8 mouse cellular contexts compared by ENCODE assay signal in the genomic region with DNA sequence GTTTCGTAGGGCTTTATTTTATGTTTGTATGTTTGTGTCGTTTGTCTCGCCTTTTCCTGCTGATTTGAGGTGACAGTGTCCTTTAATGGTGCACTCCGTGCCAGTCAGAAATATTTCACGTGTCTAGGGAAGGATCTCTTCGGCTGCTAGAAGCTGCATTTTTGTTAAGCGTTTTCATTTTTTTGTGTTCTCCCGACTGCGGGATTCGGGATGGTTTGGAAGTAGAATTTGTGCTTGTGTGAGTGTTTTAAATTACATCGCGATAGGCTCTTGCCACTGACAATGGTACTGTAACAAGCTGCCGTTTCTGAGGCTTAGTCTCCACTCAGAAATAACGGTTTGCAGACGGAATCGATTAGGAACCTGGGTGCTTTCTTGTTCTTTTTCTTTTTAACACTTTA. TPM values are rescaled to one million over a fixed set of nuclear protein-coding genes. Genes with fewer than 3 reads are reported as not detected.
A peak's percentile ranks its signal among the peaks of the same experiment; 100 is the strongest.
DNase-seq lines count a peak whose midpoint lies in the region; ATAC-seq and TF ChIP-seq lines count a peak whose summit lies in the region.

No protein-coding gene starts in this region.

- H3K9me3 ChIP-seq in MEL (replicated peaks; ENCODE audit: insufficient read depth, low read length): no peaks in the 10 kb centered on the region
- no peaks in the 10 kb centered on the region for H3K9me3 ChIP-seq in erythroblast, embryonic 14.5 days (ENCODE audit: control insufficient read depth, low read length)
- H3K9me3 ChIP-seq in limb, embryonic 13.5 days: no peaks in the 10 kb centered on the region

- ATAC-seq in limb, embryonic 13.5 days (ENCODE audit: low FRiP score, low read depth): no peak

- H3K27ac ChIP-seq in kidney, adult 2 months (ENCODE audit: insufficient read depth, low read depth, low read length): no peak overlapping the region
- H3K27ac ChIP-seq in MEL (ENCODE audit: control insufficient read depth, low read depth, low read length): no peak overlapping the region
- H3K27ac ChIP-seq in limb, embryonic 13.5 days: peak overlapping the region; percentile 69; the same call in 1 of the 2 replicates
- peak overlapping the region; percentile 76 for H3K27ac ChIP-seq in small intestine, adult 2 months (ENCODE audit: insufficient read depth, low read depth, low read length)

- TF ChIP-seq POLR2A in kidney, adult 2 months (IDR thresholded peaks at IDR 0.05; ENCODE audit: low read depth, low read length): no peak
- no peak for TF ChIP-seq POLR2A in MEL (IDR thresholded peaks at IDR 0.05; ENCODE audit: control insufficient read depth in 1 of 2, insufficient read depth in 1 of 2, low read depth in 1 of 2, low read length in 2 of 2, poor library complexity in 1 of 2)
- no peak for TF ChIP-seq POLR2A in small intestine, adult 2 months (IDR thresholded peaks at IDR 0.05; ENCODE audit: low read depth, low read length)

- TF ChIP-seq EP300 in MEL (IDR thresholded peaks at IDR 0.05; ENCODE audit: low read depth in 1 of 2, low read length in 2 of 2): no peak

- WGBS in kidney, adult 2 months: 1% methylated on average over 16 of the region's 16 CpGs
- WGBS in limb, embryonic 13.5 days: under 1% methylated on average over 16 of the region's 16 CpGs
- WGBS in small intestine, adult 2 months: under 1% methylated on average over 16 of the region's 16 CpGs

- peak overlapping the region; percentile 61; the same call in 1 of the 2 replicates for H3K4me3 ChIP-seq in kidney, adult 2 months (ENCODE audit: insufficient read depth, low read depth, low read length)
- H3K4me3 ChIP-seq in MEL (ENCODE audit: control insufficient read depth in 1 of 2, insufficient read depth in 1 of 2, low read depth in 2 of 2, low read length in 2 of 2): peak overlapping the region; percentile 70 to 80
- peak overlapping the region; percentile 68 for H3K4me3 ChIP-seq in erythroblast, embryonic 14.5 days (replicated peaks)
- H3K4me3 ChIP-seq in limb, embryonic 13.5 days: peak overlapping the region; percentile 68
- H3K4me3 ChIP-seq in small intestine, adult 2 months (ENCODE audit: low read depth, low read length): no peak overlapping the region

- H3K27me3 ChIP-seq in kidney, adult 2 months (replicated peaks; ENCODE audit: control insufficient read depth, insufficient read depth, low read length): no peaks in the 10 kb centered on the region
- H3K27me3 ChIP-seq in MEL (ENCODE audit: control insufficient read depth in 1 of 2, insufficient read depth in 2 of 2, low read length in 2 of 2): no peaks in the 10 kb centered on the region
- peaks cover 11% of the 10 kb centered on the region for H3K27me3 ChIP-seq in erythroblast, embryonic 14.5 days (ENCODE audit: control insufficient read depth)
- H3K27me3 ChIP-seq in limb, embryonic 13.5 days: no peaks in the 10 kb centered on the region
- H3K27me3 ChIP-seq in small intestine, adult 2 months (ENCODE audit: control insufficient read depth, insufficient read depth, low read length): no peaks in the 10 kb centered on the region

- H3K36me3 ChIP-seq in kidney, adult 2 months (ENCODE audit: control insufficient read depth, insufficient read depth, low read length): peaks cover 4% of the 10 kb centered on the region
- H3K36me3 ChIP-seq in MEL (ENCODE audit: control insufficient read depth in 1 of 2, insufficient read depth in 2 of 2, low read length in 2 of 2): peaks cover 2 to 26% of the 10 kb centered on the region in 2 experiments
- H3K36me3 ChIP-seq in erythroblast, embryonic 14.5 days (ENCODE audit: control insufficient read depth): peaks cover 35% of the 10 kb centered on the region
- peaks cover 12% of the 10 kb centered on the region for H3K36me3 ChIP-seq in limb, embryonic 13.5 days
- H3K36me3 ChIP-seq in small intestine, adult 2 months (ENCODE audit: control insufficient read depth, insufficient read depth, low read length): peaks cover 5% of the 10 kb centered on the region

- DNase-seq in kidney, adult 2 months: no peak
- no peak for DNase-seq in kidney, adult 9 months
- DNase-seq in MEL (ENCODE audit: low read depth, low spot score): peak; percentile 47
- no peak for DNase-seq in ovary, postnatal 14 days (ENCODE audit: low spot score)
- no peak for DNase-seq in gastrocnemius, adult 18-20 months (ENCODE audit: low spot score)

- peak overlapping the region; percentile 60 for H3K9ac ChIP-seq in MEL (ENCODE audit: control insufficient read depth, low read depth, low read length, poor library complexity, severe bottlenecking)
- H3K9ac ChIP-seq in limb, embryonic 13.5 days: peak overlapping the region; percentile 69

- peaks cover 16% of the 10 kb centered on the region for H3K79me2 ChIP-seq in MEL (ENCODE audit: control insufficient read depth, insufficient read depth, low read length, poor library complexity)

- H3K4me2 ChIP-seq in limb, embryonic 13.5 days (replicated peaks): peak overlapping the region; percentile 82

- peaks cover 5% of the 10 kb centered on the region; the same call in 1 of the 2 replicates for H3K4me1 ChIP-seq in kidney, adult 2 months (ENCODE audit: control insufficient read depth, insufficient read depth, low read length)
- peaks cover 2 to 14% of the 10 kb centered on the region in 2 experiments; a peak in 3 of 4 replicates for H3K4me1 ChIP-seq in MEL (ENCODE audit: control insufficient read depth in 1 of 2, insufficient read depth in 2 of 2, low read length in 2 of 2)
- H3K4me1 ChIP-seq in erythroblast, embryonic 14.5 days (ENCODE audit: control insufficient read depth): peaks cover 51% of the 10 kb centered on the region
- H3K4me1 ChIP-seq in limb, embryonic 13.5 days: peaks cover 37% of the 10 kb centered on the region
- H3K4me1 ChIP-seq in small intestine, adult 2 months (ENCODE audit: control insufficient read depth, insufficient read depth, insufficient read length, low read length): peaks cover 5% of the 10 kb centered on the region; the same call in 1 of the 2 replicates

- TF ChIP-seq CTCF in kidney, adult 2 months (conservative IDR thresholded peaks at IDR 0.05; ENCODE audit: insufficient read depth, insufficient read length, low read depth, low read length): no peak
- no peak for TF ChIP-seq CTCF in MEL (IDR thresholded peaks at IDR 0.05 in 2 of 3, conservative IDR thresholded peaks at IDR 0.05 in 1 of 3; ENCODE audit: control insufficient read depth in 1 of 3, insufficient read depth in 1 of 3, low read depth in 2 of 3, low read length in 3 of 3, poor library complexity in 1 of 3, severe bottlenecking in 1 of 3)
- no peak for TF ChIP-seq CTCF in small intestine, adult 2 months (IDR thresholded peaks at IDR 0.05; ENCODE audit: extremely low read depth, insufficient read length, insufficient replicate concordance, low read depth, low read length)

- no peak for TF ChIP-seq RAD21 in MEL (IDR thresholded peaks at IDR 0.05; ENCODE audit: low read depth, low read length)

TF ChIP-seq in MEL, 35 proteins besides CTCF, POLR2A, EP300 and RAD21:
- TF ChIP-seq MXI1 (IDR thresholded peaks at IDR 0.05; ENCODE audit: low read depth, low read length): peak; percentile 42; the same call in 1 of the 2 replicates
- TF ChIP-seq BHLHE40 (IDR thresholded peaks at IDR 0.05; ENCODE audit: borderline replicate concordance, low read depth, low read length): no peak
- TF ChIP-seq SMC3 (IDR thresholded peaks at IDR 0.05; ENCODE audit: low read depth, low read length): no peak
- peak; percentile 31; the same call in 1 of the 2 replicates for TF ChIP-seq SIN3A (IDR thresholded peaks at IDR 0.05; ENCODE audit: low read length)
TF ChIP-seq in MEL: peak in this region for 2.

RNA-seq across cellular contexts. Expression of gene Rab30, which starts 0.9 kb away (rescaled TPM):
- 1.0 and 1.3 TPM in 2 replicates for polyA plus RNA-seq in kidney, adult 2 months (2012; rRNA removed)
- 0.62 and 1.3 TPM in 2 replicates for total RNA-seq in MEL (2012; rRNA removed)
- 1 to 10 TPM in 1 of 2 experiments, not detected in 1; 1.3 TPM for polyA plus RNA-seq in MEL (2012; ENCODE audit: insufficient read depth in 1 of 2, insufficient read length in 2 of 2, low read depth in 1 of 2, low replicate concordance in 2 of 2, missing spikeins in 1 of 2)
- polyA plus RNA-seq in erythroblast, embryonic 14.5 days (2012): 0.09 and 0.18 TPM in 2 replicates
- 19.6 and 22.9 TPM in 2 replicates for polyA plus RNA-seq in limb, embryonic 13.5 days (2015; fragmentation: Nextera tagmentation; extraction: Ambion mirVana)
- polyA plus RNA-seq in small intestine, adult 2 months (2012; rRNA removed): 1.7 and 6.9 TPM in 2 replicates
- total RNA-seq in gastrocnemius, adult 18-20 months (2021): 1 to 10 TPM; 5.4 to 8.5 TPM

Comparison
In these comparisons a context has a peak if more than half of its experiments do, and no peak if none do; other contexts are left out.
1. H3K27ac ChIP-seq: peak in limb, embryonic 13.5 days (single experiment) and small intestine, adult 2 months (single experiment); none in kidney, adult 2 months (single experiment) and MEL (single experiment).